ENCODE assay signal across 9 mouse cellular contexts in the genomic region with DNA sequence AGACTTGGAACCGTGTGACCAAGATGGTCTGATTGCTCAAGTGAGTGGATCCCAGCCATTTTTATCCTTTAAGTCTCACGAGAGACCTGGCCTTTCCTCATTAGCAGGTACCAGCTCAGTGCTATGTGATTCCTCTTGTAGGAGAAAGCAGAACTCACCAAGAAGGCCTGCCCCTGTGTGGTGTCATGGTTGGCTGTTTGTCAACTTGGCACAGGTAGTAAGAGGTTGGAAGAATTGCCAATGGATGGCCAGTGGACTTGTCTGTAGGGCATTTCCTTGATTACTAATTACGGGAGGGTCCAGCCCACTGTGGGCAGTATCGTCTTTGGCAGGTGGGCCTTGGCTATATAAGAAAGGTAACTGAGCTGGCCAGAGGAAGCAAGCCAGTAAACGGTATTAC.
"Had no signal": no experiment of that assay in that cellular context is flagged by ENCODE, and none has a peak within 500 bp of the region (broad histone marks: within the 10 kb centered on the region; RNA-seq: fewer than 3 reads in every experiment).

No protein-coding gene starts in this region.

- DNase-seq: kidney, postnatal 4 days; left cerebral cortex, postnatal 4 days; lung, embryonic 14.5 days; lung, postnatal 10 days; lung, postnatal 4 days; midbrain, embryonic 14.5 days; right cerebral cortex, adult 18-20 months; right cerebral cortex, postnatal 25 days; thymus, postnatal 4 days had no signal
